Mouse (Mus musculus) small intestine, adult 2 months (tissue): ENCODE data around the gene Gpr34.

Experiments used
- CTCF ChIP-seq: fragments of 200-500 bp; IDR thresholded peaks from 2 replicates; pipeline ENCODE4 v1.5.1; 2012; ENCODE audit warnings: low read depth, mild to moderate bottlenecking, control low read depth, inconsistent platforms, low read length, moderate library complexity, mixed read lengths; ENCODE audit not compliant: insufficient replicate concordance, insufficient read length; ENCODE audit errors: extremely low read depth
- POLR2A ChIP-seq: fragments of 200-500 bp; IDR thresholded peaks from 2 replicates; pipeline ENCODE4 v1.6.1; 2012; ENCODE audit warnings: low read depth, mild to moderate bottlenecking, control low read depth, inconsistent platforms, low read length, moderate library complexity

DNA sequence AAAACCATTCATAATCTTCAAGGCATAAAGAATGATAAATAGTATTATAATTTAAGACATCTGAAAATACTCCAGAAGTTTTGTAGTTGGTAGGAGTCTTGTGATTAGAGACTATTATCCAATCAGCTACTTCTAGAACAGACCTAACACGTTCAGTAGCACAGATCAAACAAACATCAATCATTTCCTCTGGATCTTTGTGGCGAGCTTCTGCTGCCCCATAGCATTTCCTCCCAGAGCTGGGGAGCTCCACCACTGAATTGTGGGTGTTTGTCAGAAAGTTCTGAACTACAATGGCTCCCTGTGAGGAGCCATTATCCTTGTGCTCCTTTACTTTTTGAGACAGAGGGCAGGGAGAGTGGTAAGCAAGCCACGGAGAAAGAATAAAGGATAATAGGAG lies 24.1 kb upstream of the Gpr34 start:
- TF ChIP-seq CTCF (no peak), POLR2A (no peak)
